Mouse (Mus musculus): Measurements from ENCODE around the gene Nell1. TPM values are rescaled to one million over a fixed set of nuclear protein-coding genes. Genes with fewer than 3 reads are reported as not detected.

Gene Nell1
- polyA plus RNA-seq, 1 experiment from 2014 or later: 0.14 TPM

GRCm38 (mm10) chr7:50887625-50888024 lies 913.0 kb downstream of the Nell1 start:
- no peak overlapping the region for H3K9ac ChIP-seq
- no peak for ATAC-seq (ENCODE audit: insufficient read depth)
- no peaks in the 10 kb centered on the region for H3K27me3 ChIP-seq
- no peaks in the 10 kb centered on the region for H3K4me1 ChIP-seq (replicated peaks)
- no peaks in the 10 kb centered on the region for H3K36me3 ChIP-seq (replicated peaks)
- 53% methylated on average over 3 of the region's 3 CpGs for WGBS (ENCODE audit: insufficient replicate concordance)
- no peaks in the 10 kb centered on the region for H3K9me3 ChIP-seq (replicated peaks)
- no peak overlapping the region for H3K4me2 ChIP-seq
- no peak overlapping the region for H3K27ac ChIP-seq (replicated peaks)
- no peak overlapping the region for H3K4me3 ChIP-seq (replicated peaks)

GRCm38 (mm10) chr7:50899541-50900088 lies 925.0 kb downstream of the Nell1 start:
- Histone ChIP-seq H3K9ac (no peak overlapping the region), H3K27me3 (no peaks in the 10 kb centered on the region), H3K27ac (replicated peaks) (no peak overlapping the region), H3K4me2 (no peak overlapping the region), H3K36me3 (replicated peaks) (no peaks in the 10 kb centered on the region), H3K9me3 (replicated peaks) (no peaks in the 10 kb centered on the region), H3K4me3 (replicated peaks) (no peak overlapping the region), H3K4me1 (replicated peaks) (no peaks in the 10 kb centered on the region)
- WGBS (ENCODE audit: insufficient replicate concordance): 62% methylated on average over 6 of the region's 6 CpGs
- ATAC-seq (ENCODE audit: insufficient read depth): no peak

Other genes with a start within 250 kb of the Nell1 start
- 30.5 and 33.3 TPM in 2 replicates for gene Htatip2, start 215.7 kb upstream of the Nell1 start, polyA plus RNA-seq (2015; fragmentation: Nextera tagmentation; extraction: Ambion mirVana)
- gene Prmt3, start 196.5 kb upstream of the Nell1 start, polyA plus RNA-seq (2015; fragmentation: Nextera tagmentation; extraction: Ambion mirVana): 19.8 and 20.4 TPM in 2 replicates
- gene Slc6a5, start 64.7 kb upstream of the Nell1 start, polyA plus RNA-seq (2015; fragmentation: Nextera tagmentation; extraction: Ambion mirVana): not detected in 2 replicates

Measured in liver, embryonic 15.5 days (tissue).